Mouse (Mus musculus) CH12.LX (cell line): ENCODE measurements around the gene Intu. TPM values are rescaled to one million over a fixed set of nuclear protein-coding genes. Genes with fewer than 3 reads are reported as not detected.

Experiments used
- DNase-seq: peaks from one replicate; pipeline ENCODE4 v3.0.0-alpha.2; 2013; ENCODE audit errors: extremely low read depth
- H3K27ac ChIP-seq: 2 replicates; pipeline ENCODE4 v1.5.1; 2012; ENCODE audit warnings: low read depth, mild to moderate bottlenecking, control low read depth, moderate library complexity; ENCODE audit not compliant: insufficient read depth
- H3K27me3 ChIP-seq: replicated peaks from 2 replicates; pipeline ENCODE3; 2012; ENCODE audit warnings: inconsistent platforms
- H3K36me3 ChIP-seq, 2 experiments: replicated peaks in 1 of 2; 2 replicates each; pipeline versions ENCODE3 to v1.6.1; 2012; ENCODE audit warnings: inconsistent platforms in 1 of 2, low read length in 1 of 2, mild to moderate bottlenecking in 1 of 2, mixed read lengths in 1 of 2, moderate library complexity in 1 of 2; ENCODE audit not compliant: control insufficient read depth in 1 of 2, insufficient read depth in 1 of 2
- H3K4me1 ChIP-seq, 2 experiments: 2 replicates each; pipeline ENCODE4 v1.6.1; 2012; ENCODE audit warnings: inconsistent platforms in 1 of 2, moderate library complexity in 1 of 2; ENCODE audit not compliant: insufficient read depth in 2 of 2, control insufficient read depth in 1 of 2
- H3K4me2 ChIP-seq: 2 replicates; pipeline ENCODE4 v1.6.1; 2012; ENCODE audit warnings: low read depth, mild to moderate bottlenecking, control low read depth; ENCODE audit not compliant: poor library complexity, insufficient read depth, severe bottlenecking
- H3K4me3 ChIP-seq, 3 experiments: fragments of 150-350 bp in 1 of 3; sonication (generic) in 1 of 3; replicated peaks in 1 of 3; 2 replicates each; pipeline versions ENCODE3 to v1.5.1; 2011 to 2012; ENCODE audit warnings: low read depth in 2 of 3, low read length in 2 of 3, mild to moderate bottlenecking in 2 of 3, moderate library complexity in 2 of 3, control low read depth in 1 of 3, improper control_type of control experiment in 1 of 3, inconsistent platforms in 1 of 3, mixed read lengths in 1 of 3; ENCODE audit not compliant: poor library complexity in 1 of 3
- H3K79me2 ChIP-seq: replicated peaks from 2 replicates; pipeline ENCODE4 v1.6.1; 2012; ENCODE audit warnings: mild to moderate bottlenecking, moderate library complexity; ENCODE audit not compliant: control insufficient read depth, poor library complexity, insufficient read depth, severe bottlenecking; ENCODE audit errors: extremely low read depth
- H3K9ac ChIP-seq: 2 replicates; pipeline ENCODE4 v1.6.1; 2012; ENCODE audit warnings: low read depth, mild to moderate bottlenecking, control low read depth, moderate library complexity; ENCODE audit not compliant: insufficient read depth
- H3K9me3 ChIP-seq: replicated peaks from 2 replicates; pipeline ENCODE3; 2012; ENCODE audit warnings: low read length, inconsistent platforms, mixed read lengths
- CTCF ChIP-seq, 2 experiments: IDR thresholded peaks in 1 of 2; conservative IDR thresholded peaks in 1 of 2; 2 replicates each; pipeline ENCODE4 v1.5.1; 2011 to 2012; ENCODE audit warnings: low read depth in 2 of 2, low read length in 2 of 2, improper control_type of control experiment in 1 of 2, inconsistent platforms in 1 of 2, mild to moderate bottlenecking in 1 of 2, moderate library complexity in 1 of 2
- ETS1 ChIP-seq: conservative IDR thresholded peaks from 2 replicates; pipeline ENCODE4 v1.6.1; 2012; ENCODE audit warnings: low read depth, mild to moderate bottlenecking, inconsistent platforms, low read length, improper control_type of control experiment, moderate library complexity
- GABPA ChIP-seq: IDR thresholded peaks from 2 replicates; pipeline ENCODE4 v1.6.1; 2012; ENCODE audit warnings: low read depth, low read length, improper control_type of control experiment, inconsistent platforms; ENCODE audit not compliant: insufficient replicate concordance
- HCFC1 ChIP-seq: IDR thresholded peaks from 2 replicates; pipeline ENCODE4 v1.6.1; 2012; ENCODE audit warnings: low read depth, mild to moderate bottlenecking, inconsistent platforms, low read length, improper control_type of control experiment
- IRF4 ChIP-seq: IDR thresholded peaks from 2 replicates; pipeline ENCODE4 v1.6.1; 2014; ENCODE audit warnings: low read depth, mild to moderate bottlenecking, inconsistent platforms, low read length, improper control_type of control experiment
- KAT2A ChIP-seq: IDR thresholded peaks from 2 replicates; pipeline ENCODE4 v1.6.1; 2012; ENCODE audit warnings: low read length, improper control_type of control experiment, inconsistent platforms; ENCODE audit not compliant: insufficient replicate concordance
- MAFK ChIP-seq: IDR thresholded peaks from 2 replicates; pipeline ENCODE4 v1.6.1; 2011; ENCODE audit warnings: low read length, improper control_type of control experiment; ENCODE audit not compliant: insufficient replicate concordance
- MAX ChIP-seq: IDR thresholded peaks from 2 replicates; pipeline ENCODE4 v1.6.1; 2011; ENCODE audit warnings: low read length, improper control_type of control experiment
- MEF2A ChIP-seq: IDR thresholded peaks from 2 replicates; pipeline ENCODE4 v1.6.1; 2014; ENCODE audit warnings: low read depth, mild to moderate bottlenecking, inconsistent platforms, low read length, improper control_type of control experiment, borderline replicate concordance
- MYC ChIP-seq: IDR thresholded peaks from 2 replicates; pipeline ENCODE4 v1.6.1; 2011; ENCODE audit warnings: low read depth, mild to moderate bottlenecking, improper control_type of control experiment, low read length
- NELFE ChIP-seq: IDR thresholded peaks from 2 replicates; pipeline ENCODE4 v1.6.1; 2011; ENCODE audit warnings: low read depth, low read length, improper control_type of control experiment
- RAD21 ChIP-seq: IDR thresholded peaks from 2 replicates; pipeline ENCODE4 v1.6.1; 2011; ENCODE audit warnings: low read depth, mild to moderate bottlenecking, low read length, improper control_type of control experiment, moderate library complexity
- SMC3 ChIP-seq: IDR thresholded peaks from 2 replicates; pipeline ENCODE4 v1.6.1; 2011; ENCODE audit warnings: low read depth, low read length, improper control_type of control experiment
- TCF12 ChIP-seq: IDR thresholded peaks from 2 replicates; pipeline ENCODE4 v1.6.1; 2014; ENCODE audit warnings: low read depth, mild to moderate bottlenecking, inconsistent platforms, low read length, improper control_type of control experiment
- UBTF ChIP-seq: IDR thresholded peaks from 2 replicates; pipeline ENCODE4 v1.6.1; 2012; ENCODE audit warnings: low read depth, mild to moderate bottlenecking, inconsistent platforms, low read length, improper control_type of control experiment, moderate library complexity
- USF2 ChIP-seq: conservative IDR thresholded peaks from 2 replicates; pipeline ENCODE4 v1.6.1; 2011; ENCODE audit warnings: low read depth, low read length, improper control_type of control experiment
- ZMIZ1 ChIP-seq: IDR thresholded peaks from 2 replicates; pipeline ENCODE4 v1.6.1; 2012; ENCODE audit warnings: low read depth, mild to moderate bottlenecking, inconsistent platforms, low read length, improper control_type of control experiment
- ZNF384 ChIP-seq: IDR thresholded peaks from 2 replicates; pipeline ENCODE4 v1.6.1; 2012; ENCODE audit warnings: low read depth, low read length, improper control_type of control experiment, inconsistent platforms
- dilution Hi-C: fragments of 300-500 bp; cut with MboI; formaldehyde crosslinking; loops from 2 replicates; pipeline ENCODE4 v1.14.3; 2020; ENCODE audit warnings: low sequenced_read_pairs; ENCODE audit not compliant: extremely low pct_unique_long_range_greater_than_20kb, extremely low pct_ligation_motif_present
- in situ Hi-C: fragments of 300-500 bp; cut with MboI; formaldehyde crosslinking; loops from 3 replicates; pipeline ENCODE4 v1.14.3; 2019; ENCODE audit warnings: low sequenced_read_pairs, low pct_ligation_motif_present, low pct_unique_long_range_greater_than_20kb, mixed read lengths
- polyA plus RNA-seq: library from polyadenylated mRNA; unstranded; fragments of >175 nt; gene quantifications from 2 replicates; pipeline ENCODE4 v1.2.1, GENCODE M21; 2012; ENCODE audit warnings: low read depth; ENCODE audit not compliant: insufficient read length
- total RNA-seq, 2 experiments: library from RNA; depleted of rRNA; stranded (reverse); fragments of 300-350 nt in 1 of 2; fragments of >200 nt in 1 of 2; gene quantifications; 2 replicates each; pipeline ENCODE4 v1.2.3; 2012 to 2014

Gene Intu
- total and polyA plus RNA-seq, 3 experiments: not detected

GRCm38 (mm10) chr3:40683171-40683570, 152.1 kb downstream of the Intu start:
- DNase-seq: no peak
- Histone ChIP-seq H3K79me2 (no peaks in the 10 kb centered on the region), H3K9ac (no peak overlapping the region), H3K27ac (no peak overlapping the region), H3K36me3 (no peaks in the 10 kb centered on the region), H3K4me1 (no peaks in the 10 kb centered on the region), H3K27me3 (no peaks in the 10 kb centered on the region), H3K9me3 (no peaks in the 10 kb centered on the region), H3K4me2 (no peak overlapping the region), H3K4me3 (no peak overlapping the region)
- dilution Hi-C loops (no loop called here), in situ Hi-C loops (no loop called here)
- TF ChIP-seq CTCF (conservative IDR thresholded peaks at IDR 0.05 in 1 of 2, IDR thresholded peaks at IDR 0.05 in 1 of 2; ENCODE audit: low read depth in 2 of 2, low read length in 2 of 2) (no peak), MEF2A (no peak), NELFE (no peak), HCFC1 (no peak), ETS1 (no peak), IRF4 (no peak), UBTF (no peak), RAD21 (no peak), MYC (no peak), GABPA (no peak), MAFK (no peak), MAX (no peak), KAT2A (no peak), USF2 (no peak), ZMIZ1 (no peak), SMC3 (no peak), ZNF384 (no peak), TCF12 (no peak)

GRCm38 (mm10) chr3:40685855-40686515, 154.9 kb downstream of the Intu start:
- in situ Hi-C loops: no loop called here
- no peak overlapping the region for H3K9ac ChIP-seq
- no peak overlapping the region for H3K27ac ChIP-seq
- no peak overlapping the region for H3K4me2 ChIP-seq
- no peaks in the 10 kb centered on the region for H3K4me1 ChIP-seq
- no peak overlapping the region for H3K4me3 ChIP-seq
- dilution Hi-C loops: no loop called here
- no peaks in the 10 kb centered on the region for H3K36me3 ChIP-seq
- H3K9me3 ChIP-seq: no peaks in the 10 kb centered on the region
- H3K79me2 ChIP-seq: no peaks in the 10 kb centered on the region
- H3K27me3 ChIP-seq: no peaks in the 10 kb centered on the region
- DNase-seq: no peak
- no peak for TF ChIP-seq USF2
